Mouse (Mus musculus): ENCODE results near the gene Elavl2.

DNA sequence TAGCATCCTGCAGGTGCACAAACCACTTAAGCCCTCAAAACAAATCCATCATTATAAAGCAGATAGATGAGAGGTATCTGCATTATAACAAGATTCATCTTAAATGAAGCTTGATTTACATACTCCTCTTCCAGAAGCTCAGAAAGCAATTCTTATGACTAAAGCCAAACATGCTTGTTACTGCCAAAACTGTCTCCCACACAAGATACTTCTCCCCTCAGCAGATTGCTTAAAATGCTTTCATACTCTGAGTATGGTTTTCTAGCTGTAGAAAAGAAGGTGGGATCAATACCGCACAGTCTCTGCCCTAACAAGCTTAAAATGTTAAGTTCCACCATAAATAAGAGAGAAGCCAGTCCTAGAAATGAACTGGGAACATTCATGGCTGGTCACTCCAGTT lies 109.1 kb downstream of the Elavl2 start:
- TF ChIP-seq POLR2A (IDR thresholded peaks at IDR 0.05; ENCODE audit: low read depth, low read length) (no peak), CTCF (IDR thresholded peaks at IDR 0.05; ENCODE audit: borderline replicate concordance, insufficient read depth, low read length) (no peak)

All from embryonic fibroblast, embryonic 13.5 days (primary cell).